Mouse (Mus musculus): ENCODE data around the gene Ssr2.
A peak's percentile ranks its signal among the peaks of the same experiment; 100 is the strongest.

Ssr2 gene

DNA sequence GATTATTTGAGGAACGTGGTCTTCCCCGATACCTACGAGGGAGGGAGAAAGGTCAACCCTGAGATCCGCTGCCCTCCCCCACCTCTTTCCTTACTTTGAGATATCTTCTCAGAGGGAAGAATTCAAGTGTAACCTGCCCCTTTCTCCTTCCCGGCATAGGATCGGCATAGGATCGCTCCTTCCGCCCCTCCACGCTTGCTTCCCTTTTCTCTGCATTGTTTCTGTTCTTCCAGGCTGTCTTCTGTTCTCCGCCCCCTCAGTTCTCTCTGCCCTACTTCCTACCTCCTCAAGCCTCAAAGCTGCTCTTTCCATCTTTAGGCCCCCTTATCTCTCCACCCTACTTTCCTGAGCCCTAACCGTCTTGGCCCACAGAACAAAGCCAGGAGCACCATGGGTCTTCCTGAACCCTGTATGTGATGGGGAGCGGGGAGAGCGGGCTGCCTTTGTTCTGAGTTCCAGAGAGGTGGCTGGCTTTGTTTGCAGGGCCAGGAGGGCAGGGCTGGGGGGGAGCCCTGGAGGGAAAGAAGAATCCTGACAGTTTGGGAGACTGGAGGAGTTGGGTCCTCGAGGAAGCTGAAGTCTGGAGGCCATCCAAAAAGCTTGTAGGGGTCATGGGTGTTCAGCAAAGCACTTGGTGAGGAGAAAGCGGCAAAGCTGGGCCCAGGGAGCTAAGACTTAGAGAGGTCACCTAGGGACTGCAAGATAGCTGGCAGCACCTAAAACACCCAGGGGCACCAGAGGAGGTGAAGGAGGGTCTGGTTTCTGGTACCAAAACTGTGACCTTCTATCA is 47.9 kb downstream of the Ssr2 start:
- no peak for DNase-seq (ENCODE audit: low spot score)

DNA sequence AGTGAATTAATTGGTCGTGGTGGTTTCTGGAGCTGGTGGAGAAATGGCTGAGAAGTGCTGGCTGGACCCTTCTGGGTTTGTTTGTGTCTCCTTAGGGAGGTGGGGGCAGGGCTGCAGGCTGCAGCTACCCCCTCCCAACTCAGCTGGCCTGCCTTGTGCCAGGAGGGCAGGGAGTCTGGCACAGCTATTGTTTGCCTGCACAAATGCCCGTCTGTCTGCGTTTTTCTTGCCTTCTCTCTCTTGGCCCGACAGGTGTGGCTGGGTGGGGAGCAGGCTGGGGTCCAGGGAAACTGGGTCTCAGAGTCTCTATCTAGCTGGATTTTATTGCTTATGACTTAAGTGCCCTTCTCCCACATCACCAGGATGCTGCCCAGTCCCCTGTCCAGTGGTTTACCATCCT is 48.6 kb downstream of the Ssr2 start:
- DNase-seq (ENCODE audit: low spot score) = no peak

- DNase-seq (ENCODE audit: low spot score) = peak; percentile 76
Observed at GRCm38 (mm10) chr3:88624951-88625350, 49.3 kb downstream of the Ssr2 start.

- no peak for DNase-seq (ENCODE audit: low spot score)
Observed at GRCm38 (mm10) chr3:88625531-88625930, 49.9 kb downstream of the Ssr2 start.

DNA sequence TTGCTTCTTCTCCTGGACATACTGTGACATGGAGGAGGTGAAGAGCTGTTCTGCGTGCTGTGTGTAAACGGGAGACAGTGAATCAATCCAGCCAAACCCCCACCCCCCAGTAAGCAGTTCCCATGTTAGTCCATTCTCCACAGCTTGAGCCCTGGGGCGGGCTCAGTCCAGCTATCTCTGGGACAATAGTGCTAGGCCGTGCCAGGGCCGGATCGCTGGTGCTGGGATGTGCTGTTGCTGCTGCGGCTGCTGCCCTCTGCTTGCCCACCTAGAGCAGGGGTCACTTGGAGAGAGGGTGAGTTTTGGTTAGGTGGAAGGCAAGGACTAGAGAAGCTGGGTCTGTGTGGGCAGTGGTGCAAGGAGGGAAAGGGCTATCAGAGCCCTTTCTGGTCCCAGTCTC is 50.6 kb downstream of the Ssr2 start:
- no peak for DNase-seq (ENCODE audit: low spot score)

- DNase-seq (ENCODE audit: low spot score) = no peak
Observed at GRCm38 (mm10) chr3:88627114-88627513, 51.4 kb downstream of the Ssr2 start.

DNA sequence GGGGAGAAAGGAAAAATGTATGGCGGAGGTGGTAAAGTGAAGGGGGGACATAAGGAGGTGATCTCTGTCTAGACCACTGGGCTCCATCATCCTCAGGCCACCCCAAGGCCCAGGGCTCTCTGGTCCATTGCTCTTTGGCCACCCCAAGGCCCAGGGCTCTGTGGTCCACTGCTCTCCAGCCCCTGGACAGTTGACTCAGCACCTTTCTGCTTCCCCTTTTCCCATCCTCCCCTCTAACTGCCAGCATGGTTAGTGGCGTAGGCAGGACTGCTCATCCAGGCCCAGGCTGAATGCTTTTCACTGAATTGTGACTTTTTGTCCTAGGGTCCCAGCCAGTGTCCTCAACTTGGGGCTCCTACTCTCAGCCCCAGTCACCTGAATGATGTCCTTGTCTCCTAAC is 51.9 kb downstream of the Ssr2 start:
- no peak for DNase-seq (ENCODE audit: low spot score)

DNA sequence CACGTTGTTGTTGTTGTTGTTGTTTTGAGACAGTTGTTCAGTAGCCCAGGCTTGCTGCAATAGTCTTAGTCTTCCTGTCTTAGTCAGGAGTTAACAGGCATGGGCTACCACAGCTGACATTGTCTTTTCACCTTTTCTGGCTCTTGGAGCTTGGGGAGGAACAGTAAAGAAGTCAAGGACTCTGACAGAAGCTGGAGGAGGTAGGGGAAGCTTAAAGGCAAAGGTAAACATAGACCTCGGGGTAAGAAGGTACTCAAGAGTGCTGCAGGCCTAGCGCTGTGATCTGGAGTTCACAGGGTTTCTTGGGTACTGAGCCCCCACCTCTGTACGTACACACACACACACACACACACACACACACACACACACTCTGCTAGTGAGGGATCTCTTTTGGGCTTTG is 53.1 kb downstream of the Ssr2 start:
- DNase-seq (ENCODE audit: low spot score) = no peak

DNA sequence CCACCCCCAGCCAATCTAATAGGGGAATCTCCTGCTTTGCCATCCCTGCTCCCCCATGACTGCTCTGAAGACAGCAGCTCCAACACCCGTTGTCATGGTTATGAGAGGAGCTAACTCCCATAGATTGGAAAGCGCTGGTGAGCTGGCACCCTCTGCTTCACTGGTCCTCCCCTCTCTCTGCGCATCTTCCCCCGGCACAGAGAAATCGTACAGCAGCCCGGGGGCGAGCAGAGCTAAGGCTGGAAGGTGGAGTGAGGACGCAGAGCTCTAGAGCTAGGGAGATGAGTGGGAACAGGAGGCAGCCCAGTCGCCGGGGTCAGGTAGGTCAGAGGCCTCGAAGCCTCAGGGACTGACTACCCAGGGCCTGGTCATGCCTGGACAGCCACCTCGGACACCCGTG is 53.6 kb downstream of the Ssr2 start:
- DNase-seq (ENCODE audit: low spot score) = no peak

GRCm38 (mm10) chr3:88630018-88630417 is 54.3 kb downstream of the Ssr2 start:
- no peak for DNase-seq (ENCODE audit: low spot score)

DNA sequence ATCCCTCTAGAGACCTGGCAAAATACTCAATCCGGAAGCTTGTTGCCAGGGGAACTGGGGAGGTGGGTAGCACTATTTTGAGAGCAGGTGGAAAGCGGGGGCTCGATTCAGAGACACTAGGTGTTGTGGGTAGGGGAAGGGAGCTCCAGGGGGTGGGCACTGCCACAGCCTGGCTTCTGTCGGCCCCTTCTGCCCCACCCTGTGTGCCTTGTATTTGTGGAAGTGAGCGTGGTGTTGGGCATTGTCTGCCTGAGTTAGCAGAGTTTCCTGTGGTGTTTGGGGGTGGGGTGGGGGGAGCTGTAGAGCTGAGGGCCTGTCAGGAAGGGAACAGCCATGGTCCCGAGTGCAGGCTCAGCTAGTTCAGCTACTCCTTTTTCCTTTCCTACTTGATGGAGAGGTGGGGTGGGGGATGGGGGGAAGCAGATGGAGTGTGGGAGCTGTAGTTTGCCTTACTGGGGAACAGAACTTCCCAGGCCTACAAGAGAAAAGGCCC is 55.2 kb downstream of the Ssr2 start:
- DNase-seq (ENCODE audit: low spot score) = no peak

DNA sequence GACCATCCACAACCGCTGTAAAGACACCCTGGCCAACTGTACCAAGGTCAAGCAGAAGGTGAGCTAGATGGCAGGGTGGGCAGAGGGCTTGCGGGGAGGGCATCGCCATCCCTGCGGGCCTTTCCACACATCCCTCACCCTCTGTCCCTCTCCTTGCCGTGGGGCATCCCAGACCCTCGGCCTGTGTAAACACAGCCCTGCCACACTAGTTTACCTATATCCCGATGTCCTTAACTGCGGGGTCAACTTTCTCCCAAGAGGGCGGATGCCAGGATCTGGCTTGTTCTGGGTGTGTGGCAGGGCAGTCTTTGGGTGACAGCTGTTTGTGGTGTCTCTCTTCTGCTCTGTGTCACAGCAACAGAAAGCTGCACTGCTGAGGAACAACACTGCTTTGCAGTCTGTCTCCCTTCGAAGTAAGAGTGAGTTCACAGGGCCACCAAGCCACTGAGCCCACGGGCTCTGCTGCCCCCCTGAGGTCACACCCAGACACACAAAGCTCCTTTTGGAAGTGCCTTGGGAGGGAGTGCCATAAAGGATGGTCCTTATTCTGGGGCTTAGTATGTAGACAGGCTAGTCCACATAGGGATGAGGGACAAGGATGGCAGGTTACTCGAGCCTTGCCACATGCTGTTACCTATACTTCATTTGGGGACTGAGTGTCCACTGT is 56.4 kb downstream of the Ssr2 start:
- DNase-seq (ENCODE audit: low spot score) = peak; percentile 63

DNA sequence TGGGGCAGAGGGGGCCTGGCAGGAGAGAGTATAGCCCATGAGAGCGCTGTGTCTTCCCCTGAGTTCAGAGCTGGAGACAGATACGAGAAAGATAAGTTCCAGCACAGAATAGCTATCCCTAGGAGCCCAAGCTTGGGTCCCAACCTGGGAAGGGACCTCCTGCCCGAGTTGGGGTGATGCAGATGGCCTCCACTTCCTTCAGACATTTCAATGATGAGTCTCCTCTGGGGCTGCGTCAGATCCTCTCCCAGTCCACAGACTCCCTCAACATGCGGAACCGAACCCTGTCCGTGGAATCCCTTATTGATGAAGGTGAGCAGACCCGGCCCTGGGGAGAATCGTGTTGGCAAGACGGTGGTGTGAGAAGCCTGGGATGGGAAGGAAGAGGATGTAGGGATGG is 57.4 kb downstream of the Ssr2 start:
- DNase-seq (ENCODE audit: low spot score) = no peak

DNA sequence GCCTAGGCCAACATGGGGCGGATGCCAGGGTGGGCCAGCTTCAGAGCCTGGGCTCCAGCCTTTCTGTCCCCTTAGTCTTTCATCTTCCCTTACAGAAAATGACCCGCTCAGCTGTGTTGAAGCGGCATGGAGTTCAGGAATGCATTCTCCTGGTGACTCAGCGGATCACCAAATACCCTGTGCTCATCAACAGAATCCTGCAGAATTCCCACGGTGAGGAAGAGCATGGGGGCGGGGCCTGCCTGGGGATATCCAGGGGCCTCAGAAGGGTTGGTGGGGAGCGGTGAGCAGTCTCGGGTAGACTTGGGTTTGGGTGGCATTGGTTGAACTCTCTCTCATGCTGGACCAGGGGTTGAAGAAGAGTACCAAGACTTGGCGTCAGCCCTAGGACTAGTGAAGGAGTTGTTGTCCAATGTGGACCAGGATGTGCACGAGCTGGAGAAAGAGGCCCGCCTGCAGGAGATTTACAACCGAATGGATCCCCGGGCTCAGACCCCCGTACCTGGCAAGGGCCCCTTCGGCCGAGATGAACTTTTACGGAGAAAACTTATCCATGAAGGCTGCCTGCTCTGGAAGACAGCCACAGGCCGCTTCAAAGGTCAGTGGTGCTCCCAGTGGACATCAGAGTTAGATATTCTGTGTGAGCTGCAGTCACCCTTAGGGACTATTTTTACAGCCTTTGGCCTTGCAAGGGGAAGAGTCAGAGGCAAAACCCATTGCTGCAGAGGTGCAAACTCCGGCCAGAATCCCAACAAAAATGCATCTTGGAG is 60.0 kb downstream of the Ssr2 start:
- no peak for DNase-seq (ENCODE audit: low spot score)

DNA sequence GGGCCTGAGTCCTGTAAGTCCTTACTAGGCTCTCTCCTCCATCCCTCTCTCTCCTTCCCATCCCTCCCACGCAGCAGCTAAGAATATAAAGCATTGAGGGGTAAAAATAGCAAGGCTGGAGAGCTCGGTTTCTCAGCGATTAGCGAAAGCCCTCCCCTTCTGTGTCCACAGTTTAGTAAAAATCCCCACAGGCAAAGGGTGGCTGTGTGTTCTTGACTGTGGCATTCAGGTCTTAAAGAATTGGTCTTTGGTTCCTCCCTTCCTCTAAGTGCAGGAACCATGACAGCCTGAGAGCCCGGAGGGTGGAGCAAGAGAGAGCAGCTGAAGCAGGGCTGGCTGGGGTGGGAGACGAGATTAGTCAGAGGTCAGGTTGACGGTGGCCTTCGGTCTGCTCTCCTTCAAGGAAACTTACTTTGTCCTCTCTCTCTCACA is 60.9 kb downstream of the Ssr2 start:
- DNase-seq (ENCODE audit: low spot score) = no peak

DNA sequence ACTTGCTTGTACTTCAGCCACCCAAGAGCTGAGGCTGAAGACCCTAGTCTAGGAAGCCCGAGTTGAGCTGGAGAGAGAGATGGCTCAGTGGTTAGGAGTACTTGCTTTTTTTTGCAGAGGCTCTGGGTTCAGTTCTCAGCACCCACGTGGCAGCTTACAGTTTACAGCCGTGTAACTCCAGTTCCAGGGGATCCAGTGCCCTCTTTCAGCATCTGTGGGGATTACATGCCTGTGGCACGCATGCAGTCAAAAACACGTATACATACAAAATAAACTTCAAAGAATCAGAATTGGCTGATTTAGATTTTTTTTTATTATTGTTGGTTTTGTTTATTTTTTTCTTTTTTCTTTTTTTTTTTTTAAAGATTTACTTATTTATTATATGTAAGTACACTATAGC is 61.5 kb downstream of the Ssr2 start:
- no peak for DNase-seq (ENCODE audit: low spot score)
